Mouse (Mus musculus) gastrocnemius, postnatal 25 days (tissue): Measurements from ENCODE around the gene Chst12. TPM values are rescaled to one million over a fixed set of nuclear protein-coding genes. Genes with fewer than 3 reads are reported as not detected.
A peak's percentile ranks its signal among the peaks of the same experiment; 100 is the strongest.
"Not testable (repeated sequence)": the region's sequence is repeated elsewhere in the genome, so short reads cannot be mapped to it uniquely, and the experiment has no call there.

ENCODE experiments used
- DNase-seq: peaks from one replicate; pipeline ENCODE4 v3.0.0; 2022
- long read RNA-seq, 2 experiments: library from polyadenylated mRNA; stranded (forward); transcript quantifications; one replicate each; pipeline ENCODE4 v2.0.0; 2021
- total RNA-seq, 2 experiments: library from RNA; stranded (reverse); gene quantifications; 1 replicate in 1 of 2; 2 replicates in 1 of 2; pipeline ENCODE4 v1.2.3; 2021

The Chst12 gene
- 1 to 10 TPM; 4.6 to 5.9 TPM for total RNA-seq
- long read RNA-seq, experiment 1, transcript Chst12-201 (2 exons, 2,331 nt): major isoform, 5 of 12 reads
- long read RNA-seq, experiment 1, partial matches to known transcripts: 0 of 12 reads
- long read RNA-seq, experiment 1, other reads (novel, unspliced or antisense): 6 of 12 reads
- long read RNA-seq, experiment 2, transcript Chst12-201 (2 exons, 2,331 nt): major isoform, 8 of 9 reads
- long read RNA-seq, experiment 2, partial matches to known transcripts: 0 of 9 reads
- long read RNA-seq, experiment 2, other reads (novel, unspliced or antisense): 1 of 9 reads

DNA sequence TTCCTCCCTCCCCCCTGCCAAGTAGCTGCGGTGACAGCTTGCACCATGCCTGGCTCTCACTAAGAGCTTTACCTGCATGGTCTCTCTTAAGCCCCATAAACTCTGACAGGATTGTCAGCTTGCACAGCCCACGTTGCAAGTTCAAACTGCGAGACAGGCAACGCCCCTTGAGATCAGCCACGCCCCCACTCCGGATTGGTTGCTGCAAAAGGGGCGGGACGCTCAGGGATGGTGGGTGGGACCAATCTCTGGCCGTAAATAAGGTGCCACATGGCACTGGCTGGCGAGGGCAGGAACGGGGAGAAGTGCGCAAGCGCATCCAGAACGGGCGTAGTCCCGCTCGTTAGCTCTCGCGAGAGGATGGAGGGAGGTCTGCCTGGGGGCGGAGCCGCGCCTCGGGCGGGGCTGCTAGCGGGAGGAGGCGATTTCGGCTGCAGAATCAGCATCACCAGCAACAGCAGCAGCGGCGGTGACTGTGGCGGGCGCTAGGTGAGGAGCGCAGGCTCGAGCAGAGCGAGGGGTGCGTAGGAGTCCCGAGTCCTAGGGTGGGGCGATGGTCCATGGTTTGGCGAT lies at the start of gene Chst12:
Chst12 (plus strand) TSS at position 343 of the 573 bp plus-strand sequence.
- DNase-seq: peak; percentile 99

DNA sequence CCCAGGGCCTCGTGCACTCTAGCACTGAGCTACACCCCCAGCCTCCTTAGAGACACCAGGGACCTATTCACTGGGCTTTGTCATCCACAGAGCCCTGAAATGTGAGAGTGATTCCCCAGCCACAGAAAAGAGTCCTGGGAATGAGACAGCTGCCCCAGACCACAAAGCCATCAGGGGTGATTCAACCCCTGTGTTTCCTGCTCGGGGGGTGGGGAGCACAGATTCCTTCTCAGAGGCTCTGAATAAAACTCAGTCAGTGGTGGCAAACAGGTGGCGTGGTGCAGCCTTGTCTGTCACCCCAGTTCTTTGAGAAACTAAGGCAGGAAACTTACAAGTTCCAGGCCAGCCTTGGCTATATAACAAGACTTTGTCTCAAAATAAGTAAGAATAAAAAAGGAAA lies 43.9 kb upstream of the Chst12 start:
- no peak for DNase-seq

DNA sequence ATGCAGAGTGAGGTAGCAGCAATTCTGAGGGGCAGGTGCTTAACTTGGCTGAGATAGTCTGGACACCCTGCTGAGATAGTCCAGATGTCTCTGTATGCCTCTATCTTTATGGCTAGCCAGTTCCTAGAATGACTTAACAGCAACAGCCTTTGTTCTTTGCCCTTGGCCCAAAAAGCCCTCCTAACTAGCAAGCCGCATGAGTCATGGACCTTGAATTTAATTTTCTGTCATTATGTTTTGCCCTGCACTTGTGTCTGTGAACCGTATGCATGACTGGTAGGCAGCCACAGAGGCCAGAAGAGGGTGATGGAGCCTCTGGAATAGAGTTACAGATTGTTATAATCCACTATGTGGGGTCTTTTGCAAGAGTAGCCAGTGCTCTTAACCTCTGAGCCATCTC lies 42.2 kb upstream of the Chst12 start:
- DNase-seq: not testable (repeated sequence)

DNA sequence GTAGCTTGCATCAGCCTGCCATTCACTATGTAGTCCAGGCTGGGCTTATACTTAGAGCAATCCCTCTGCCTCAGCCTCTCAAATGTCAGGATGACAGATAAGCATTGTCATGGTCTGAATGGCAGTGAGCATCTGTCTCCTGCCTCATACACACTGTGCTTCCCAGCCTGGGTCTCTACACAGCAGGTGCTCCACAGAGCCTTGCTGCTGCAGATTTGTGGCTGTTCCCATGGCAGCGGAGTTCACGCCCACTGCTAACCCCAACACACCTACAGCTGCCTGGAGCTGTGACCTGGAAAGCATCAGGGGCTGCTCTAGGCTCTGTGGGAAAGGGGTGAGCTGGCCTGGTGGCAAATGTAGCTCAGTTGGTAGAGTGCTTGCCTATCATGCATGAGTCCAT lies 40.4 kb upstream of the Chst12 start:
- no peak for DNase-seq

DNA sequence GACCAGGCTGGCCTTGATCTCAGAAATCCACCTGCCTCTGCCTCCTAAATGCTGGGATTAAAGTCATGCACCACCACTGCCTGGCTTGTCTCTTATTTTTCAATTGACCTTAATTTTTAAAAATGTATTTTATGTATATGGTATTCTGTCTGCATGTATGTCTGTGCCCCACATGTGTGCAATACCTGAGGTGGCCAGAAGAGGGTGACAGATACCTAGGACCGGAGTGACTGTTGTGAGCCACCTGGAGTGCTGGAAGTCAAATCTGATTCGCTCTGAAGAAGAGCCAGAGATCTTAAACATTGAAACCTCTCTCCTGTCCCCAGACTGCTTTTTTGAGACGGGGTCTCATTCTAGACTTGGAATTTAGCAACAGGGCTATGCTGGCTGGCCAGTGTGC lies 33.0 kb upstream of the Chst12 start:
- DNase-seq: no peak

DNA sequence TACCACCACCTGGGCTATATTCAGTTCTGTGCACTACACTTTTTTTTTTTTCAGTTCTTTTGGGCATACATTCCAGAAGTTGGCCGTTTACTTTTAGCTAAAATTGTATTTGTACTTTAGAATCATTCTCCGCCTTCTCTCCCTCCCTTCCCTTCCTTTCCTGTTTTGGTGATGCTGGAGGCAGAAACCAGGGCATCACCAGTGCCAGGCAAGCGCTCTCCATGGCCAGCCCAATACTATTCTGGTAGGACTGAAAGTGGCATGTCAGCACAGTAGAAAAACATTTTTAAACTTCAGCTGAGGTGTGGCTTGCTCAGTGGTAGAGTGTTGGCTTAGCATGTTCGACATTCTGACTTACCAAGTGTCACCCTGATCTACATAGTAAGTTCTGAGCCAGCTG lies 23.9 kb upstream of the Chst12 start:
- no peak for DNase-seq

DNA sequence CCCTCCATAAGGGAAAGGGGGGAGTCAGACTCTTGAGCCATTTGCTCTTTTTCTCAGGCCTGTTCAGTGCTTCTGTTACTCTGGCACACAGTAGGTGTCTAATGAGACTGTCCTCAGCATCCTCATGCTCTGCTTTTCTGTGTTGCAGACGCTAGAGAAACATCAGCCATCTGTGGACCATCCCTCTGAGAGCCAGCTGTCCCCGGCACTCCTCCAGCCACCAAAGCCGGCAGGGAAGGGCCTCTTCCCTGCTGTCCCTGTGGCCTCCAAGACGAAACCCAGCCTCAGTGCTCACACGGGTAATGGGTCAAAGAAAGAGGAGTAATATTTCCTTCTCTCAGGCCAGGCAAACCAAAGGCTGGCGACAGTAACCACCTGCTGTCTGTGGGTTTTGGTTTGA lies 14.2 kb upstream of the Chst12 start:
- DNase-seq: no peak

DNA sequence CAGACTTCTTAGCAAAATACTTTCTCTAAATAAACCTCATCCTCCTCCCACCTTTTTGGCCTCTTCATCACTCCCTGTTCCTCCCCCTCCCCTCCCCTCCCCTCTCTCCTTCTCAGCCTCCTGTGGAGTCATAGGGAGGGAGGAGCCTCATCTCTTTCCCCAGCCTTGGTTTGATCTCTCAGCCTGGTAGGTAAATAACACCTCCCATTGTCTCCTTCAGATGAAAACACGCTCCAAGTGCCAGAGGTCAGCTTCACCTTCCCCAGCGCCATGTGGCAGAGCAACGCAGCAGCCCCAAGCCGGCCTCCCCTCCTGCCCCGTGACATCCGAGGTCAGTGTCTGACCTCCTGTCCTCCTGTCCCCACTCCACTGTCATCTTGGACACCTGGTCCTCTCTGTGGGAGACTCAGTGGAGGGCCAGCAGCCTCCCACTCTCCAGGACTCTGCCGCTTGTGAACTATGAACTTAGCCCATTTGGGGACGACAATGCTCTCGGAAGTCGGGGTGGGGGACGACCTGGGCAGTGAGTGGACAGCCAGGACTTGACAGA lies 12.6 kb upstream of the Chst12 start:
- DNase-seq: no peak

DNA sequence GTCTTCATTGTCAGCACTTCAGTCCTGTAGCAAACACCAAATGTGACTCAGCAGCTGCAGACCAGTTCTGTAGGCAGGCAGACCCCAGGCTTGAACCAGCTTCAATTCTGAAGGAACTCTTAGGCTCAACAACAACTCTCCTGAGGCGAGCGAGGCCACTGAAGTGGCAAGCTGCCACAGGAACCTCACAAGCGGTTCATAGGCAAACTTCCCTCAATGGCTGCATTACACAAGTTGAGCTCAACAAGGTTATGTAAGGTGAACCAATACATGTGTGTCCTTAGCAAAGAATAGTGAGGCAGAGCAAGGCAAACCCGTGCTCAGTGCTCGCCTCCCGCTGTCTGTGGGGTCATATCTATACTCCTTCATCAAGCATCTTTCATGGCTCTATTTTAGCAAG lies 7.2 kb upstream of the Chst12 start:
- no peak for DNase-seq

DNA sequence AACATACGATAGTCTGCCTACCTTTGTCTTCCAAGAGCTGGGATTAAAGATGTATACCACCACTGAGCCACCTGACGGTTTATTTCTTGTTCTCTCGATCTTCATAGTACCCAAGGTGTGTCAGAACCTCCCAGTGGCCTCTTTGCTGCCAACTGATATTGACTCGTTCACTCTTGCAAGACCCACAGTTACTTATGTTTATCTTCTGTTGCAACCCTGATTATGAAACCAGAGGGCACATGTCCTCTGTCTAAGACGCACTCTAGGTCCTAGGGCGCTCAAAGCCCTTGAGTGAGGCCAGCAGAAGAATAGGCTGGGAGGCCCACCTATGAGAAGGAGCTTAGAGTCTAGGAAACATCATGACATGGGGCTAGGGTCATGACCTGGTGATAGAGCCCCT lies 4.6 kb upstream of the Chst12 start:
- DNase-seq: no peak

DNA sequence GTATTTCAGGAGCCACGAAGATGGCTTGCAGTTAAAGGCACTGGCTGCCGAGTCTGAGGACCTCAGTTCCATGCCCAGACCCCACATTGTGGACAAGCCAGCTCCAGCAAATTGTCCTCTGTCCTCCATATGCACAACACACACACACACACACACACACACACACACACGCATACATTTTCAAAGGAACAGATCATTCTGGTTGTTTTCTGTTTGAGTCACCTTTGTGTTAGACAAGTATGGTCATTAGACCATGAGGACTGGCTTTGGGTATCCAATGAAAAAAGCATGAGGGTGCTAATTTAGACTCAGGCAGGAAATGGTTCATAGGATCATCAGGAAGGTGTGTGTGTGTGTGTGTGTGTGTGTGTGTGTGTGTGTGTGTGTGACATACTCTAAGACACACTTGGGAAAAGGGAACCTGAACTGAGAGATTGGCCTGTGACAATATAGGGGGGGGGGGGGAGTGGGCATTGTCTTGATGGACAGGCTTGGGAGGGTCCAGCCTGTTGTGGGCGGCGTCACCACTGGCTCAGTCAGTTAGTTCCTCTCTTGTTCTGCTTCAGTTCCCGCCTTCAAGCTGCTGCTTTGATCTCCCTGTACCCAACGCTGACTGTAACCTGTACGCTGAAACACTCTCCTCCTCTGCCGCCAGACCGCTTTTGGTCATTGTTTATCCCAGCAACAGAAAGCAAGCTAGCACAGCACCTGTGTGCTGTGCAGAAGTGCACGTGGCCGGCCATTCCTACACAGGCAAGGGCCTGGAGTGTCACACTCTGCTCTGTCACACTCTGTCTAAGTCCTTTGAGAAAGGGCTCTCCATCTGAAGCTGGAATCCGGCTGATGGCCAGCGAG lies 3.1 kb upstream of the Chst12 start:
- no peak for DNase-seq

DNA sequence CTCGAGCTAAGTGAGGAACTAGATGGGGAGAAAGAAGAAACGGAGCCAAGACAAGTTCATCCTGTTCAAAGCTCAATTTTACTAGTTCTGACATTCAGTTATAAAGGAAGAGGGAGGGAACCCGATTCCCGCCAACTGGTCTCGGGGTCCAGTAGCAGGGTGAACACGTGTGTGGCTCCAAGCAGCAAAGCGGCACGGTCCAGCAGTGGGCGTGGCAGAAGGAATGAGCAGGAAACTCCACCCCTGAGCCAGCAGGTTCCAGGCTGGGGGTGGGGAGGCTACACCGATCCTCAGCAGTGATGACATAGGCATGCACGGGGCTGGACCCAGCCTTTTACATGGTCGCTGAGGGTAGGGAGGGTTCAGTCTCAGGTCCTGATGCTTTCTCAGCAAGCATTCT lies 2.4 kb upstream of the Chst12 start:
- DNase-seq: peak; percentile 68

DNA sequence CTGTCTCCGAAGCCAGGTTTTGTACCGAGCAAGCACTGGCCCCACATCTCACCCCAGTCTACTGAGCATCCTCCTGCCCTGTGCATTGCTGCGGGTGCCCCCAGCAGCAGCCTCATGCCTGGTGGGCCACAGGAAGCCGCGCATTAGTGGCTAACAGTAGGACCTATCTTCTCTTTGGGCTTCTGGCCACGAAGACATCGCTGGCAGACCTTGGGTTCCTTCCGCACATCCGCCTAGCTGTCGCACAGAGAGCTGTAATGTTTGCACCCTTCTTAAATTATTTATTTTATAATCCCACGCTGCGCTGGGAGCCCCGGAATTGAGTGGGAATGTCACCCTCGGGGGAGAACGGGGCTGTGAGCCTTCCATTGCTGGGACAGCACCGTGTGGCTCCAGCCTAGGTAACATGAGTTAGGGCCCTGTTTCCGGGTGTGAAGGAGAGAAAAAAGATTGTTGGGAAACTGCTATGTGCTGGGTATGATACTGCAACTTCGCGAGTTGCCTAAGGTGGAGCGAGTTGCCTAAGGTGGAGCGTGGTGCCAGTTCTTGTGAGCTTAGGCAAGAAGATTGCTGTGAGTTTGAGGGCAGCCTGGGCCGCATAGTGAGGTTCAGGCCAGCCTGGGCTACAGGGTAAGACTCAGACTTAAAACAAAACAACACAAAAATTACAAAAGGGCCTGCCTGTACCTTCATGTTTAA lies 895 bp downstream of the Chst12 start:
- DNase-seq: no peak

DNA sequence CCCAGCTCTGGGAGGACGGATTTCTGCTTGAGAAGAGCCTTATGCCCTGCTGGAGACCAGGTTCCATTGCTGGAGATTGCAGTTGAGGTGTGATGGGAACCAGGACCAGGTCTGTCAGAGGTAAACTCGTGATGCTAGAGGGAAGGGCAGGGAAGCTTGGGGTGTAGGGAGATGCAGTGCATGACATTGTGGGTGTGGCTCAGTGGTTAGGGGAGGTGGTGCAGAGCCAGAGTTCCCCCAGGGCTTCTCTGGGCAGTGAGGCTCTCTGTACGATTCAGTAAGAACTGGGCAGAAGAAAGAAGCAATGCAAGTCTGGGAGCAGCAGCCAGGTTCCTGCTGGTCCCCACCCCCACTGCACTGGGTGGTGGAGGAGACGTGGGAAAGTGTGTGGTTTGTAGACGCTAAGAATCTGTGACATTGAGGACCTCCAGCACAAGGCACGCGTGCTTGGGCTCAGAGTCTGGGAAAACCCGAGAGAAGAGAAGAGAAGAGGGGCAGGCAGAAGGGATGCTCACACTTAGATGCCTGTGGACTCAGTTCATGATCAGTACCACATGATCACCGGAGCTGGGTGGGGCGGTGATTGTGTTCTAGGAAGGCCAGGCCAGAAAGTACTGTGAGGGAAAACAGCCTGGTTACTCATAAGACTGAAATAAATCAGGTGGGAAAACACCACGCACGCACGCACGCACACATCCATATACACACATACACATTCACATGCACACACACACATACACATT lies 2.3 kb downstream of the Chst12 start:
- DNase-seq: no peak

DNA sequence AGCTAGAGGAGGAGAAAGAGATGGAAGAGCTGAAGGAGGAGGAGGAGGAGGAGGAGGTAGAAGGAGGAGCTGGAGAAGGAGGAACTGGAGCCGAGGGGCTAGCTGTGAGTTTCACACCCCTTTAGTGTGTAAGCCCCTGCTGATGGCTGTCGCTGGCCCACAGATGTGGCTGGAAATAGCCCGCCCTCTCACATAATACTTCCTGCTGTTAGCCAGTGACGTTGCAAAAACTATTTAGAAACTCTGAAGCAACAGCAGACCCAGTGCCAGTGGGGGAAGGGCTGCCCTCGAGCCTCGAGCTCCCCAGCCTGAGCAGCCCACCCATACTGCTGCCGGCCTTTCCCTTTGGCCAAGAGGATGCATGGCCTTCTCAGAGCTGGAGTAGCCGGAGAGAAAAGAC lies 3.3 kb downstream of the Chst12 start:
- no peak for DNase-seq

DNA sequence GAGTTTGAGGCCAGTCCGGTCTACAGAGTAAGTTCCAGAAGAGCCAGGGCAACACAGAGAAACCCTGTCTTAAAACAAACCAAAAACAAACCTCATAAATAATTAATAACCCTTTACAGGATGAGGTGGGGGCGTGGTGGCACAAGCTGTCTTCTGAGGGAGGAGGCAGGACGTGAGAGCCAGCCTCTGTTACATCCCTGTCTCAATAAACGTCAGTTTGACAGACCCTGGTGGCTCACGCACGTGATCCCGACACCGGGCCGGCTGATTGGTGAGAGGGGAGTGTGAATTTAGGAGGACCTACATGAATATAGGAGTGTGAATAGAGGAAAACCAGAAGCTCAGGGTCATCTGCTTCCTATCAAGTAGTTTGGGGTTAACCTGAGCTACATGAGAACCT lies 3.9 kb downstream of the Chst12 start:
- DNase-seq: no peak

DNA sequence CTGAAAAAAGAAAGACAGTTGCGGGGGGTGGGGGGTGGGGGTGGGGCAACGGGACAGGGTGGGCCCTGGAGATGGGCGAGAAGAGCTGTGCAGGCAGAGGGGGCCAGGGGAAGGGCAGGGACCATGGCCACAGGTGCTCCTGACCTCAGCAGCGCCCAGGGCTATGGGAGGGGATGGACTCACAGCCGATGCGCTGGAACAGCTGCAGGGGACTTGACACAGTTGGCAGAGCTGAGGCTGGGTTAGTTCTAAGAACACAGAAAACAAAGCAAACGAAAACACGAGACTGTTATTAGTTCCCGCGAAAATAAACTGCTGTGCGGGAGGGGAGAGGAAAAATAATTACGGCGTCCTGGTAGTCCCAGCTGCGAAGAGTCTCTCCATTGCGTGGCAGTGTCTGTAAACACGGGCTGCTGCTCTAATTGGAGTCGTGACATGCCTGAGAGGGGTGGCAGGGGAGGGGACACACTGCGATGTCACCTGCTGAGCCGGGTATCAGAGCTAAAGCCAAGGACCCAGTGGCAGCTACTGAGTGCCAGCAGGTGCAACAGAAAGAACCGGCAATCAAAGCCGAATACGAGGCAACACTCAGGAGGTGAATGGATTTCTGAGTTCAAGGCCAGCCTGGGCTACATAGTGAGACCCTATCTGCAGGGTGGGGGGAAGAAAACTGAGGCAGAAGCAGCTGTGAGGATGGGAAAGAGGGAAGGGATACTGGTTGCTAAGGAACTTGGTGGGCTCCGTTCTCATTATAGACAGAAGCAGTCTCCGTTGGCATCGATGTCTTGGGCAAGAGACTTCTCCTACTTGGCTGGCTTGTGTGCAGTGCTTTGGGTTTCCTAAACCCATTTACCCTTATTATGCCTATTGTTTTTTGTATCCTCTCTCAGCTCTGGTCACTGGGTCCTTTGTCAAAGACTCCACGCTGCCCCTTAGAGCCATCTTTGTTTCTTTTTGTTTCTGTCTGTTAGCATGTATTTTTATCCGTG lies 5.0 kb downstream of the Chst12 start:
- no peak for DNase-seq

DNA sequence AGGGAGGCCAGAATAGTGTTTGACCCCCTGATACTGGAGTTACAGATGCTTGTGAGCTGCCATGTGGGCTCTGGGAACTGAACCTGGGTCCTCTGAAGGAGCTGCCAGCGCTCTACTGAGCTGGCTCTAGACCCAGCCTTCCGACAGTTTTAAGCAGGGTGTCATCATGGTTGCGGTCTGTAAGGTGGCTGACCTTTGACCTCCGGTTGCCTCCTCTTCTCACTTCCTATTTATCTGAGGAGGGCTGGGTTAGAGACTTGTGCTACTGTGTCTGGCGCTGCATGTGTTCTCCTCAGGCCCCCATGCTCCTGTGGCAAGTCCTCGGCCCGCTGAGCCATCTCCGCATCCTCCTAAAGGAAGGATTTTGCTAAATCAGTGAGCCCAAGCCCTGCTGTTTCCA lies 8.6 kb downstream of the Chst12 start:
- no peak for DNase-seq

DNA sequence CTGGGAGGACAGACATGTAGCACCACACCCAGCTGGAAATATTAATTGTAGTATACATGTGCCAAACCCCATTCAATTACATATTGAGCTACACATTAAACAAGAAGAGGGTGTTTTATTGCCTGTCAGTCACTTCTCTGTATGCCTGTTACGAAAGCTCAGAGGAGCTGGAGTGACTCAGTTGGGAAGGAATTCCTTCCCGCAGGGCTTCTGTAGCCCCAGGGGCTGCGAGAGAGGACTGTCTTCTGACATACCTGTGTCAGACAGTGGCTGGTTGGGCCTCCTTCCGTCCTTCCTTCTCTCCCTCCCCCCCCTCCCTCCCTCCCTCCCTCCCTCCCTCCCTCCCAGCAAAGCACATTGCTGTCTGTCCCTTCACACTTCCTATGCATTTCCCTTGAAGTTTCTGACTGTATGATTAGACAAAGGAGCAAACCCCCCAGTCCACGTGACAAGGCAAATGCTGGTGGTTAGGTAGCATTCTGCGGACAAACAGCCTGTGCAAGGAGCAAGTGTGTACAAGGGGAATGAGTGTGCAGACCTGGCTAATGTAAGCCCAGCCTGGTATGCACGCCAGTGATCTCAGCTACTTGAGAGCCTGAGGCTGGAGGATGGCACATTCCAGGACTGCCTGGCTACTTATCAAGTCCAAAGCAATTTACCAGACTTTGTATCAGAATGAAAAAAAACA lies 9.6 kb downstream of the Chst12 start:
- no peak for DNase-seq
